ENCODE assay signal across 14 mouse cellular contexts in the genomic region with DNA sequence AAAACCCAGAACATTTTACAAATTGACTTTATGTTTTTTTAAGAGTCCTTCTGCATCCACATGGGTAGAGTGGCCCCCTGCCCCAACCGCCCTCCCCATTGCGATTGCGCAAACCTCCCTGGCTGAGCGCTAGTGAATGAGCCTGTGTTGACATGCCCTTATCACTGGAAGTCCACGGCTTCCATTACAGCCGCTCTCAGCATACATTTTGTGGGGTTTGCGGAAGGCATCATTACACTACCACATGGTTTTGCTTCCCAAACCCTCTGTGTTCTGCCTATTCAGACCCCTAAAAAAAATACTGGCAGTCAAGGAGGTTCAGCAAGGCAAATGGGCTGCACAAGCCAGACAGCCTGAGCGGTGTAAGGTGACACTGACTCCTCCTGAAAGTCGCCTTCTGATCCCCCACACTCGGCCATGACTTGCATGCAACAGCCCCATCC. TPM values are rescaled to one million over a fixed set of nuclear protein-coding genes. Genes with fewer than 3 reads are reported as not detected.
A peak's percentile ranks its signal among the peaks of the same experiment; 100 is the strongest.
DNase-seq lines count a peak whose midpoint lies in the region; ATAC-seq and TF ChIP-seq lines count a peak whose summit lies in the region.
"Had no signal": no experiment of that assay in that cellular context is flagged by ENCODE, and none has a peak within 500 bp of the region (broad histone marks: within the 10 kb centered on the region; RNA-seq: fewer than 3 reads in every experiment).

No protein-coding gene starts in this region.

- no peaks in the 10 kb centered on the region for H3K9me3 ChIP-seq in kidney, postnatal 0 days (replicated peaks; ENCODE audit: low read length)
- no peaks in the 10 kb centered on the region for H3K9me3 ChIP-seq in embryonic facial prominence, embryonic 14.5 days (ENCODE audit: control insufficient read depth, low read length)
- no peaks in the 10 kb centered on the region for H3K9me3 ChIP-seq in limb, embryonic 12.5 days
- H3K9me3 ChIP-seq in stomach, postnatal 0 days (ENCODE audit: control insufficient read depth, low read length) = no peaks in the 10 kb centered on the region

- TF ChIP-seq EP300 in stomach, postnatal 0 days (optimal IDR thresholded peaks at IDR 0.05) = no peak

- H3K36me3 ChIP-seq in kidney, postnatal 0 days (ENCODE audit: insufficient read depth, low read length) = no peaks in the 10 kb centered on the region
- no peaks in the 10 kb centered on the region for H3K36me3 ChIP-seq in embryonic facial prominence, embryonic 14.5 days (ENCODE audit: control insufficient read depth, insufficient read depth, low read length)
- no peaks in the 10 kb centered on the region for H3K36me3 ChIP-seq in limb, embryonic 12.5 days
- no peaks in the 10 kb centered on the region for H3K36me3 ChIP-seq in stomach, postnatal 0 days (ENCODE audit: control insufficient read depth, insufficient read depth, low read length)

- ATAC-seq in kidney, postnatal 0 days (replicated peaks; ENCODE audit: low FRiP score, low read depth) = 0 out of 2 replicates have a peak, but pooled peaks have one; percentile 51
- ATAC-seq in embryonic facial prominence, embryonic 14.5 days (ENCODE audit: low read depth) = peak; percentile 51
- ATAC-seq in limb, embryonic 12.5 days (ENCODE audit: insufficient number of reproducible peaks, insufficient read depth, low FRiP score, low TSS enrichment, low read depth) = no peak
- 0 out of 2 replicates have a peak, but pooled peaks have one; percentile 28 for ATAC-seq in stomach, postnatal 0 days (ENCODE audit: low FRiP score, low TSS enrichment)

- H3K27ac ChIP-seq in kidney, postnatal 0 days = no peak overlapping the region
- H3K27ac ChIP-seq in embryonic facial prominence, embryonic 14.5 days (replicated peaks; ENCODE audit: low read depth, low read length) = 0 out of 2 replicates have a peak overlapping the region, but pooled peaks have one; percentile 28
- peak overlapping the region; percentile 82 for H3K27ac ChIP-seq in limb, embryonic 12.5 days
- no peak overlapping the region for H3K27ac ChIP-seq in stomach, postnatal 0 days (replicated peaks)

- no peak overlapping the region for H3K9ac ChIP-seq in kidney, postnatal 0 days (ENCODE audit: low read depth, low read length)
- 0 out of 2 replicates have a peak overlapping the region, but pooled peaks have one; percentile 22 for H3K9ac ChIP-seq in embryonic facial prominence, embryonic 14.5 days (ENCODE audit: low read depth, low read length)
- no peak overlapping the region for H3K9ac ChIP-seq in limb, embryonic 12.5 days (replicated peaks)
- H3K9ac ChIP-seq in stomach, postnatal 0 days (ENCODE audit: low read length) = no peak overlapping the region

- no peak overlapping the region for H3K4me2 ChIP-seq in kidney, postnatal 0 days (ENCODE audit: low read length)
- peak overlapping the region; percentile 19 for H3K4me2 ChIP-seq in embryonic facial prominence, embryonic 14.5 days (ENCODE audit: low read depth, low read length)
- H3K4me2 ChIP-seq in limb, embryonic 12.5 days = no peak overlapping the region
- H3K4me2 ChIP-seq in stomach, postnatal 0 days (replicated peaks; ENCODE audit: low read depth) = no peak overlapping the region

- no peak overlapping the region for H3K4me3 ChIP-seq in kidney, postnatal 0 days (replicated peaks; ENCODE audit: low read depth, low read length)
- no peak overlapping the region for H3K4me3 ChIP-seq in embryonic facial prominence, embryonic 14.5 days (ENCODE audit: low read depth, low read length)
- no peak overlapping the region for H3K4me3 ChIP-seq in limb, embryonic 12.5 days (replicated peaks)
- H3K4me3 ChIP-seq in stomach, postnatal 0 days (ENCODE audit: low read depth, low read length) = no peak overlapping the region

- H3K4me1 ChIP-seq in kidney, postnatal 0 days (replicated peaks; ENCODE audit: insufficient read depth, low read length) = no peaks in the 10 kb centered on the region
- peaks cover 17% of the 10 kb centered on the region for H3K4me1 ChIP-seq in embryonic facial prominence, embryonic 14.5 days (ENCODE audit: control insufficient read depth, insufficient read depth, low read length)
- peaks cover 45% of the 10 kb centered on the region for H3K4me1 ChIP-seq in limb, embryonic 12.5 days (replicated peaks)
- no peaks in the 10 kb centered on the region for H3K4me1 ChIP-seq in stomach, postnatal 0 days (replicated peaks; ENCODE audit: control insufficient read depth, insufficient read depth)

- WGBS in kidney, postnatal 0 days = 22% methylated on average over 10 of the region's 10 CpGs
- WGBS in embryonic facial prominence, embryonic 14.5 days = 19% methylated on average over 10 of the region's 10 CpGs
- WGBS in limb, embryonic 12.5 days = 21% methylated on average over 10 of the region's 10 CpGs
- WGBS in stomach, postnatal 0 days = 20% methylated on average over 10 of the region's 10 CpGs

- TF ChIP-seq CTCF in kidney, postnatal 0 days (IDR thresholded peaks at IDR 0.05; ENCODE audit: low read depth) = no peak
- no peak for TF ChIP-seq CTCF in stomach, postnatal 0 days (IDR thresholded peaks at IDR 0.05; ENCODE audit: low read depth)

- DNase-seq in kidney, postnatal 0 days (ENCODE audit: low spot score) = peak; percentile 64
- no peak for DNase-seq in kidney, adult 9 months
- peak; percentile 48 for DNase-seq in embryonic facial prominence, embryonic 14.5 days (ENCODE audit: low spot score)
- DNase-seq in stomach, postnatal 0 days (ENCODE audit: low spot score) = peak; percentile 51
- DNase-seq in left cerebral cortex, adult 8-10 months (ENCODE audit: low spot score in 2 of 2) = no peak
- no peak for DNase-seq in spleen, adult 12 weeks (ENCODE audit: low spot score)
- DNase-seq: adrenal gland, postnatal 25 days; cerebellum, adult 18-20 months; gastrocnemius, postnatal 14 days; kidney, postnatal 14 days; midbrain, embryonic 14.5 days; thymus, postnatal 25 days had no signal

- H3K27me3 ChIP-seq in kidney, postnatal 0 days (ENCODE audit: insufficient read depth, low read length) = no peaks in the 10 kb centered on the region
- no peaks in the 10 kb centered on the region for H3K27me3 ChIP-seq in embryonic facial prominence, embryonic 14.5 days (replicated peaks; ENCODE audit: control insufficient read depth, insufficient read depth, low read length)
- H3K27me3 ChIP-seq in limb, embryonic 12.5 days = no peaks in the 10 kb centered on the region
- H3K27me3 ChIP-seq in stomach, postnatal 0 days (ENCODE audit: control insufficient read depth, insufficient read depth, low read length) = no peaks in the 10 kb centered on the region

RNA-seq across cellular contexts. Expression of a gene that starts 7.0 kb away (rescaled TPM):
- 57.2 and 62.9 TPM in 2 replicates for polyA plus RNA-seq in kidney, postnatal 0 days (2015; fragmentation: Nextera tagmentation; extraction: Ambion mirVana)
- 118 and 123 TPM in 2 replicates for polyA plus RNA-seq in embryonic facial prominence, embryonic 14.5 days (2014; fragmentation: Nextera tagmentation; extraction: Ambion mirVana)
- polyA plus RNA-seq in limb, embryonic 12.5 days (2016; fragmentation: Nextera tagmentation; extraction: Ambion mirVana) = 100 and 102 TPM in 2 replicates
- 30.9 and 31.9 TPM in 2 replicates for polyA plus RNA-seq in stomach, postnatal 0 days (2015; fragmentation: Nextera tagmentation; extraction: Ambion mirVana)
- 10 to 100 TPM; 12.8 to 18.5 (median 15.2) TPM for total RNA-seq in left cerebral cortex, adult 8-10 months (2022)

RNA-seq across cellular contexts. Expression of a gene that starts 36.6 kb away (rescaled TPM):
- polyA plus RNA-seq in kidney, postnatal 0 days (2015; fragmentation: Nextera tagmentation; extraction: Ambion mirVana) = 0.41 and 0.47 TPM in 2 replicates
- polyA plus RNA-seq in embryonic facial prominence, embryonic 14.5 days (2014; fragmentation: Nextera tagmentation; extraction: Ambion mirVana) = 3.8 and 4.5 TPM in 2 replicates
- polyA plus RNA-seq in limb, embryonic 12.5 days (2016; fragmentation: Nextera tagmentation; extraction: Ambion mirVana) = not detected in 2 replicates
- polyA plus RNA-seq in stomach, postnatal 0 days (2015; fragmentation: Nextera tagmentation; extraction: Ambion mirVana) = 1.7 and 2.5 TPM in 2 replicates
- total RNA-seq in left cerebral cortex, adult 8-10 months (2022) = under 1 TPM; 0.14 to 0.37 (median 0.27) TPM
- total RNA-seq: adrenal gland, postnatal 25 days; left cerebral cortex, postnatal 14 days had no signal
- polyA plus RNA-seq: midbrain, embryonic 14.5 days had no signal

Comparison
In these comparisons a context has a peak if more than half of its experiments do, and no peak if none do; other contexts are left out.
1. DNase-seq: peak in kidney, postnatal 0 days (single experiment), embryonic facial prominence, embryonic 14.5 days (single experiment) and stomach, postnatal 0 days (single experiment); none in kidney, adult 9 months (single experiment), left cerebral cortex, adult 8-10 months (0 of 2) and spleen, adult 12 weeks (single experiment).
2. H3K27ac ChIP-seq: peak in embryonic facial prominence, embryonic 14.5 days (single experiment) and limb, embryonic 12.5 days (single experiment); none in kidney, postnatal 0 days (single experiment) and stomach, postnatal 0 days (single experiment).